Mouse (Mus musculus): ENCODE results near the gene Arhgdia. TPM values are rescaled to one million over a fixed set of nuclear protein-coding genes. Genes with fewer than 3 reads are reported as not detected.
"Not testable (repeated sequence)": the region's sequence is repeated elsewhere in the genome, so short reads cannot be mapped to it uniquely, and the experiment has no call there.

Arhgdia gene
- total RNA-seq, 2 experiments from 2014 or later = 154 to 334 TPM

- ATAC-seq (replicated peaks; ENCODE audit: low FRiP score, low TSS enrichment, poor library complexity, severe bottlenecking) = no peak
Observed at GRCm38 (mm10) chr11:120615167-120615566, 33.7 kb upstream of the Arhgdia start.

GRCm38 (mm10) chr11:120613976-120614375 is 32.6 kb upstream of the Arhgdia start:
- ATAC-seq (replicated peaks; ENCODE audit: low FRiP score, low TSS enrichment, poor library complexity, severe bottlenecking) = no peak

GRCm38 (mm10) chr11:120613481-120613972 is 32.1 kb upstream of the Arhgdia start:
- no peak for ATAC-seq (replicated peaks; ENCODE audit: low FRiP score, low TSS enrichment, poor library complexity, severe bottlenecking)

- peak; percentile 65 for ATAC-seq (replicated peaks; ENCODE audit: low FRiP score, low TSS enrichment, poor library complexity, severe bottlenecking)
Observed at GRCm38 (mm10) chr11:120612763-120613162, 31.3 kb upstream of the Arhgdia start.

- no peak for ATAC-seq (replicated peaks; ENCODE audit: low FRiP score, low TSS enrichment, poor library complexity, severe bottlenecking)
Observed at GRCm38 (mm10) chr11:120610477-120611046, 29.1 kb upstream of the Arhgdia start.

GRCm38 (mm10) chr11:120609250-120609649 is 27.8 kb upstream of the Arhgdia start:
- ATAC-seq (replicated peaks; ENCODE audit: low FRiP score, low TSS enrichment, poor library complexity, severe bottlenecking) = peak; percentile 38

GRCm38 (mm10) chr11:120608241-120609034 is 27.0 kb upstream of the Arhgdia start, which contains the start of gene Npb:
Gene Npb (plus strand): TSS chr11:120608477.
- ATAC-seq (replicated peaks; ENCODE audit: low FRiP score, low TSS enrichment, poor library complexity, severe bottlenecking) = no peak; the same call in 1 of the 2 replicates

GRCm38 (mm10) chr11:120606764-120607163 is 25.3 kb upstream of the Arhgdia start:
- ATAC-seq (replicated peaks; ENCODE audit: low FRiP score, low TSS enrichment, poor library complexity, severe bottlenecking) = no peak

- no peak for ATAC-seq (replicated peaks; ENCODE audit: low FRiP score, low TSS enrichment, poor library complexity, severe bottlenecking)
Observed at GRCm38 (mm10) chr11:120605667-120606066, 24.2 kb upstream of the Arhgdia start.

- no peak for ATAC-seq (replicated peaks; ENCODE audit: low FRiP score, low TSS enrichment, poor library complexity, severe bottlenecking)
Observed at GRCm38 (mm10) chr11:120603545-120603944, 22.1 kb upstream of the Arhgdia start.

GRCm38 (mm10) chr11:120600716-120601115 is 19.3 kb upstream of the Arhgdia start:
- ATAC-seq (replicated peaks; ENCODE audit: low FRiP score, low TSS enrichment, poor library complexity, severe bottlenecking) = no peak

GRCm38 (mm10) chr11:120598990-120599549 is 17.6 kb upstream of the Arhgdia start:
- ATAC-seq (replicated peaks; ENCODE audit: low FRiP score, low TSS enrichment, poor library complexity, severe bottlenecking) = no peak

GRCm38 (mm10) chr11:120598283-120598989 is 17.0 kb upstream of the Arhgdia start, which contains the start of the genes Alyref and Anapc11:
Gene Alyref (minus strand): TSS chr11:120598365.
Gene Anapc11 (plus strand): TSS chr11:120598421.
- peak; percentile 91 for ATAC-seq (replicated peaks; ENCODE audit: low FRiP score, low TSS enrichment, poor library complexity, severe bottlenecking)

- 0 out of 2 replicates have a peak, but pooled peaks have one; percentile 7 for ATAC-seq (replicated peaks; ENCODE audit: low FRiP score, low TSS enrichment, poor library complexity, severe bottlenecking)
Observed at GRCm38 (mm10) chr11:120597240-120598235, 16.1 kb upstream of the Arhgdia start.

- peak; percentile 80 for ATAC-seq (replicated peaks; ENCODE audit: low FRiP score, low TSS enrichment, poor library complexity, severe bottlenecking)
Observed at GRCm38 (mm10) chr11:120588531-120588930, 7.1 kb upstream of the Arhgdia start.

- no peak for ATAC-seq (replicated peaks; ENCODE audit: low FRiP score, low TSS enrichment, poor library complexity, severe bottlenecking)
Observed at GRCm38 (mm10) chr11:120583937-120584336, 2.5 kb upstream of the Arhgdia start.

- ATAC-seq (replicated peaks; ENCODE audit: low FRiP score, low TSS enrichment, poor library complexity, severe bottlenecking) = not testable (repeated sequence)
Observed at GRCm38 (mm10) chr11:120582982-120583293, 1.5 kb upstream of the Arhgdia start.

- 0 out of 2 replicates have a peak, but pooled peaks have one; percentile 16 for ATAC-seq (replicated peaks; ENCODE audit: low FRiP score, low TSS enrichment, poor library complexity, severe bottlenecking)
Observed at GRCm38 (mm10) chr11:120582268-120582981, 1.0 kb upstream of the Arhgdia start.
